Mouse (Mus musculus): ENCODE measurements around the gene Trp53i13.
A peak's percentile ranks its signal among the peaks of the same experiment; 100 is the strongest.
"Not testable (repeated sequence)": the region's sequence is repeated elsewhere in the genome, so short reads cannot be mapped to it uniquely, and the experiment has no call there.

Gene Trp53i13

DNA sequence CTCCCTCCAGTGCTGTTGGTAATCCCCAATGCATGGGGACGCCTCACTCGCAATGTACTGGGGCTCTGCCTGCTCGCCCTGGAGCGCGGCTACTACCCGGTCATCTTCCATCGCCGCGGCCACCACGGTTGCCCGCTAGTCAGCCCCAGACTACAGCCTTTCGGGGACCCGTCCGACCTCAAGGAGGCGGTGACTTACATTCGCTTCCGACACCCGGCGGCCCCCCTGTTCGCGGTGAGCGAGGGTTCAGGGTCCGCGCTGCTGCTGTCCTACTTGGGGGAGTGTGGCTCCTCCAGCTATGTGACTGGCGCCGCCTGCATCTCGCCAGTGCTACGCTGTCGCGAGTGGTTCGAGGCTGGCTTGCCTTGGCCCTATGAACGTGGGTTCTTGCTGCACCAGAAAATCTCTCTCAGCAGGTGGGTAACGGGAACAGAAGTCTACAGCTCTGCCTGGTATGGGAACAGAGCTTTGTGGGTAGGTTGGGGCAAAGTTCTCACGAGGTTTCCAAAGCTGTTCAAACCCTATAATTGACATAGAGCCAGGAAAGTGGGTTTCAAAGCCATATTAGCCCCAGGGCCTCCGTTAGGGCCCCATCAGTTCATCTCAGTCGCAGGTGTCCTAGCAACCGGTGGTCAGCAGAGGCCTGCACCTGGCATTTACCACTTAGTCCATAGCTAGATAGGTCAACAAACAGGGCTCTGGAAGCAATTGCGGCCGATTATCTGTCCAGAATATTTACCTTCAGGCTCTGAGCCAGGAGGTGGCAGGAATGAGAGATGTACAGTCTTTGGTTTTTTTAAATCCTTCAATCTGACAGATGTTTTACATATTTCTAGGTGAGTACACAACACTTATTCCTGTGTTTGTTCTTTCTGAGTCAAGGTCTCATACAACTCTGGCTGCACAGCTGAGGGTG, at the start of gene Trp53i13:
Trp53i13 (minus strand) TSS at position 344 of the 916 bp plus-strand sequence.
- peak in 1 of 2 experiments; percentile 15 for DNase-seq (ENCODE audit: low spot score in 2 of 2)

DNA sequence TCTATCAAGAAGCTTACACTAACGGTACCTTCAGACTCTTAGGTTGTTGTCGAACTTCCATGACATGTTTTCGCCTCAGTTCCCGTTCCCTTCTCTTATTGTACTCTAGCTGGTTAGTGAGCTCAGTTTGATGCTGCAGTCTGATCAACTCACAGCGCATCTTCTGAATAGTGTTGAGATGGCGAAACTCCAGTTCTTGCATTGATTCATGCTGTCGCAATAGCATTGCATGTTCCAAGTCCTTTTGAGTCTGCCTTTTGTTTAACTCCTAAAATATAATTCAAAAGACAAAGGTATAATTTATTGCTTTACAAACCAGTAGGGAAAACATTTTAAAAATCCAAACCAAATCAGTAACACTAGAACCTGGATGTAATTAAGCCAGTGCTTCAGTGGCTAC, 29.5 kb upstream of the Trp53i13 start:
- no peak for DNase-seq (ENCODE audit: low spot score in 2 of 2)

DNA sequence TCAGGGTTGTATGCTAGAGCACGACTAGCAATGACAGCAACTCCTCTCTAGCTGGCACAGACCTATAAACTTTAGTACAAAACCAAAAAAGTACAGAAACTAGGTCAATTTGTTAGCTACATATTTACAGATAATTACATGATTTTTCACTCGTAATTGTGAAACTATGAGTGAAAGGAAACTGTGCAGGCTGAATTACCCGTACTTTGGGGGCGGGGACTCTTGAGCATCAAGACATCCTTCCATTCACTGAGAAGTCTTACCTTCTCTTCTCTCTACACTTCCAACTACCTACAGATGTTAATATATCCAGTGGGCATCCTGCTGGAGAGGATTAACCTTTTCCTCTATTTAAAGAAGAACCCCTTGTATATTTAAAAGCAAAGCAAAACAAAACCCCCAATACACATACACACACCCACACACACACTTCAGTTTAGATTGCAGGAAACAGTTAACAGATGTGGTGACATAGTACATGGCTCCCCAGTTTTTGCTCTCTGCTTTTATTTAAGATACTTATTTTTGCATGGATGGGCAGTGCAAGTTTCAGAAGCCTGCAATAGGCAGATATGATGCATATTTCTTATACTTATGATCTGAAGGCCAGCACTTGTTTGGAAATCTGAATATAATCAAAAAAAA, 16.5 kb upstream of the Trp53i13 start:
- no peak for DNase-seq (ENCODE audit: low spot score in 2 of 2)

DNA sequence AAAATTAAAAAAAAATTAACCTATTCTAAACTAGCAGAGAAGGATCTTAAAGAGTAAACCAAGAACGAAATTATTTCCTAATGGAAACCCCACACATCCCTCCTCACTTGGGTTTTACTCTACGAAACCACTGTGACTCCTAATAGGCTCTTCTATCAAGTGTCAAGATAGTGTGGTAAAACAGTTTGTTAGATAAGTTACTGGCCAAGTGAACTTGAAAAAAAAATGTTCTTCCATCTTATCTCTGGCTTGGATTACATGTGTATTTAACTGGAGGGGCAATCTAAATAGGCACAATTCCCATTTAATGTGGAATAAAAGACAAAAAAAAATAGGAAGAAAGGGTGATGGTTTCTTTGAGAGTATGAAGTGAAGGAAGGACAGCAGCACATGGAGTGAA, 15.1 kb upstream of the Trp53i13 start:
- no peak for DNase-seq (ENCODE audit: low spot score in 2 of 2)

DNA sequence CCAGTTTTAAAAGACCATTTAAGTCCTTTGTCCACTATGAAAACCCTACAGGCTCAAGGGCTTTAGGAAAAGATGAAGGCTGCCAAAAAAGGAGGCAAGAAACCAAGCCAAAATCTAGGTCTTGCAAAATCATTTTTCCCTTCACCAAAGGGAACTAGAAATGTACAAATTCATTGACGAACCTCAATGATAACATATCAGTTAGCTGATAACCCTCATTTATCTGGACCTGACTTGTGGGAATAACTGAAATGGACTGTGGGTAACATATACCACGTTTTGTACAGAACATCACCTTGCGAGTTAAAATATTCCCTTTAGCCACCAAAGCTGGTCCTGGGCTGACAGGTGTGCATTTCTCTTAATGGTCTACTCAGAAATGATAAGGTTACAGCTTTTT, 13.9 kb upstream of the Trp53i13 start:
- no peak for DNase-seq (ENCODE audit: low spot score in 2 of 2)

DNA sequence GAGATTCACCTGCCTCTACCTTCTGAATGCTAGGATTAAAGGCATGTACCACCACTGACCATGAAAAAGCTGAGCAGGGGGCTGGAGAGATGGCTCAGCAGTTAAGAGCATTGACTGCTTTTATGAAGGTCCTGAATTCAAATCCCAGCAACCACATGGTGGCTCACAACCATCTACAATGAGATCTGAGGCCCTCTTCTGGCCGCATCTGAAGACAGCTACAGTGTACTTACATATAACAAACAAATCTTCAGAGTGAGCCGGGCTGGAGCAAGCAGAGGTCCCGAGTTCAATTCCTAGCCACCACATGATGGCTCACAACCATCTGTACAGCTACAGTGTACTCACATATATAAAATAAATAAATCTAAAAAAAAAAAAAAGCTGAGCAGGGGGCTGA, 12.6 kb upstream of the Trp53i13 start:
- DNase-seq (ENCODE audit: low spot score in 2 of 2) = not testable (repeated sequence)

DNA sequence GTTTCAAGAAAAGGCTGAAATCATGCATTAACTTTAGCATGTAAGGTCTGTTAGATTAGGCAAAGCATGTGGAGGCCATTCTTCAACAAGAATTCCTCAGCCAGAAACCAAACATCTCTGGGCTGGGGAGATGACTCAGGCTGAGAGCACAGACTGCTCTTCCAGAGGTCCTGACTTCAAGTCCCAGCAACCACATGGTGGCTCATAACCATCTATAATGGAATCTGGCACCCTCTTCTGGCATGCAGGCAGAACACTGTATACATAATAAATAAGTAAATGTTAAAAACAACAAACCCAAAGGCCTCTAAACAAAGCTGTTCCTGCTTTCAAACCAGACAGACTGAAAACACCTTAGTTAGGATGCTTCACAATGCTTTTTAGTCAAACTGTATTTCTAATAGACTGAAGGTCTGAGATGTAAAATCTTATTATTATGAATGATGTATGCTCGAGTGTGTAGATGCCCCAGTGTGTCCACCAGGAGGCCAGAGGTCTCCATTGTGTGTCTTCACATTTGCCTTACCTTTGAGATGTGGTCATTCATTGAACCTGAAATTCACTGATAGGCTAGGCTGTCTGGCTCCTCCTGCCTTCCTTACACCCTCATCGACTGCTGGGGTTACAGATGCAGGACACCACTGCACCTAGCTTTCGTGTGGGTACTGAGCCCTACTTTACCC, 10.2 kb upstream of the Trp53i13 start:
- no peak for DNase-seq (ENCODE audit: low spot score in 2 of 2)

DNA sequence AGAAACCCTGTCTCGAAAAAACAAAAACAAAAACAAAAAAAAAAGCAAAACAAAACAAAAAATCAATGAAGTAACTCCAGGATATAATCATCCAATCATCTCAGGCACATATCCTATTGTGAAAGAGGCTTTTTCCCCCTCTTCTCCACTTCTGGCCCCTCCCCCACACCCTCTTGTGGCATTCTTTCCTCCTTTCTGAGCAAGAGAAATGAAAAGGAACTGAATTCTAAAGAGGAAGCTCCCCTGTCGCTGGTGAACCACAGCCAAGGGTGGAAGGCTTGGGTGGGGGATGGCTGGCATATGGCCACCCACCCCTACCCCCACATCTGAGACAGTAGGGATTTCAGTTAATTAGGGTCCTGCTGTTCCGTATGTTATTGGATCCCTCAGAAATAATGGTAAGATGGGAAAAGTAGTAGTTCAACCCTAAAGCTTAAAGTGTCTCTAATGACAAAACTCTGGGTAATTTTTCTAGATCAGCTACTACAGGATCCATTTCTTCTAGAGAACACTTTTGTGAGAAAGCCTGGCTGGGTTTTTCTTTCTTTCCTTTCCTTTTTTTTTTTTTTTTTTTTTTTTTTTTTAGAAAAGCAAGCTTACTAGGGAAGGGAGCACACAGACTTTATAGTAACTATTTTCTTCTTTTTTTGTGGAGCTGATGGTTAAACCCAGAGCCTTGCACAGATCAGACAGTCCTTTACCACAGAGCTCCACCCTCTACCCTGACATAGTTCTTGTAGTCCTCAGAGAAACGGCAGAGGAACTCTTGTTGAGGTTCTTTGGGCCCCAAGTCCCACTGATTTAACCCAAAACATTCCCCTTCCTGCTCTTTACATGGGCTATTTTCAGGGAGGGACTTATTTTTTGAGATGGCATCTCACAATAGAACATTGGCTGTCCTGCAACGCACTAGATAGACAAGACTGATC, 5.1 kb upstream of the Trp53i13 start:
- DNase-seq (ENCODE audit: low spot score in 2 of 2) = no peak

DNA sequence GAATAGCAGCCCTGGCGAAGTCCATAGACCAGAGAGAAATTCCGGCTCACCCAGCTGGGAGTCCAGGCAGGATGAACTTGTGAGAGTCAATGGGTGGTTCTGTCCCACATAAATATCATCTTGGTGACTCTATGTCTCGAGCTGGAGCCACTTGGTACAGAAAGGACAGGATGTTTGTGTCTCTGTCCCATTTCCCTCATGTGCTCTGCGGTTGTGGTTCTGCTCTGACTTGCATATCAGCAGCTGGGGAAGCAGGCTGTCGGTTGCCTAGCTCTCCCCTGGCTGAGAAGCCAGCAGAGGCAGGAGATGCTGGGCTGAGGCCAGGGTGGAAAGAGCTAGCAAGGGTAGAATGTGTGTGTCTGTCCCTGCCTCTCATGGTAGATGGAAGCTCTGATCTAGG, 3.3 kb upstream of the Trp53i13 start, which contains the start of gene Gm10392:
Gm10392 (minus strand) TSS at position 156 of the 400 bp plus-strand sequence.
- no peak for DNase-seq (ENCODE audit: low spot score in 2 of 2)

DNA sequence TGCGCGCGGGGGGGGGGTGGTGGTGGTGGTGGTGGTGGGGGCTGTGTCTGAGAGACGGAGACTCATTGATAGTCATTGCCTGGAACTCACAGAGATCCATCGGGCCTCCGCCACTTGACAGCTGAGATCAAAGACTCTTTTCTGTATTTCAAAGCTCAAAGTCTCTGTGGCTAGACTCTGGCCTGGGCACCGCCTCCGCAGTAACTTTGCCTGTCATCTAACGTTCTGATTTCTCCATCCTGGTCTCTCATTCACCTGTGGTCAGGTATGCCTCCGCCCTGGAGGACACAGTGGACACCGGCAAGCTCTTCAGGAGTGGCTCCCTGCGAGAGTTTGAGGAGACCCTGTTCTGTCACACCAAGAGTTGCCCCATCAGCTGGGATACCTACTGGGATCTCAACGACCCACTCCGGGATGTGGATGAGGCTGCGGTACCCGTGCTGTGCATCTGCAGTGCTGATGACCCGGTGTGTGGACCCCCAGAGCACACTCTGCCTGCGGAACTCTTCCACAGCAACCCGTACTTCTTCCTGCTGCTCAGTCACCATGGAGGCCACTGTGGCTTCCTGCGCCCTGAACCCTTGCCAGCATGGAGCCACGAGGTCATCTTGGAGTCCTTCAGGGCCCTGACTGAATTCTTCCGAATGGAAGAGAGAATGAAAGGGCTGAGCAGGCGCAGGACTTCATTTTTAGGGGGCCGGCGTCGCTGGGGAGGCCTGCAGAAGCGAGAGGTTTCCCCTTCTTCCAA, 2.4 kb upstream of the Trp53i13 start:
- DNase-seq (ENCODE audit: low spot score in 2 of 2) = no peak

DNA sequence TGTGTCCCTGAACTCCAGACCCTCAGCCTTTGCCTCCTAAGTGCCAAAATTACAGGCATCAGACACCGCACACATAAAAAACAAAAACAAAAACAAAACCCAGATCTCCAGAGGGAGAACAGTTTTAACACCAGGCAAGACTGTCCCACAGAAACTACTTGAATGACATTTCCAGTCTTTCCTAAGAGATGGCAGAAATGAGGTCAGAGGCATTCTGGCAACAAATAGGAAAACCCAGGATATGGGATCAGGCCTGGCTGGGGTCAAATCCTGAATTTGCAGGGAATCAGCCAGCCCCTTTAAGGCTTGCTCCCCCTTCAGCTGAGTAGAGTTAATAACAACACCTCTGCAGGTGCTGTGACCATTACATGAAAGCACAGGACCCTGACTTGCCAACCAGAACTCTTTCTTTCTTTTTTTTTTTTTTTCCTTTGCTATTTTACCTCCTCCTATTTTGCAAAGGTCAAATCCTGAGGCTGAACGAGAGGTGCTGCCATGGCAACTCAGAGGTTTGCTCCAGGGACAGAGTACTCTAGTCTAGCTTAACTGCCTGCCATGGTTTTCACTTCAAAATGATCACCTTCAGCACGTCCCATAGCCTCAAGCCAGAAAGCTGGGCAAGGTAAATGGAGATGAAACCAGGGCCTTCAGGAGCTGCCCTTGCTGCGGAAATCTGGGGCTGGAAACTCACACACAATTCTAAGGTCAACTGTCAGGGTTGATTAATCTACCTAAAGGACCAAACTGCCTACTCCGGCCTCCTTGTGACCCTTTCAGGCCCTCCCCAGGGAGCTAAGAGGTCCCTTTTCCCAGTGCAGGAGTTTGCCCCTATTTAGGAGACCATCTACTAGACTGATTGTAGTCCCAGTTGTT, 1.0 kb upstream of the Trp53i13 start:
- DNase-seq (ENCODE audit: low spot score in 2 of 2) = peak in 1 of 2 experiments; percentile 14

DNA sequence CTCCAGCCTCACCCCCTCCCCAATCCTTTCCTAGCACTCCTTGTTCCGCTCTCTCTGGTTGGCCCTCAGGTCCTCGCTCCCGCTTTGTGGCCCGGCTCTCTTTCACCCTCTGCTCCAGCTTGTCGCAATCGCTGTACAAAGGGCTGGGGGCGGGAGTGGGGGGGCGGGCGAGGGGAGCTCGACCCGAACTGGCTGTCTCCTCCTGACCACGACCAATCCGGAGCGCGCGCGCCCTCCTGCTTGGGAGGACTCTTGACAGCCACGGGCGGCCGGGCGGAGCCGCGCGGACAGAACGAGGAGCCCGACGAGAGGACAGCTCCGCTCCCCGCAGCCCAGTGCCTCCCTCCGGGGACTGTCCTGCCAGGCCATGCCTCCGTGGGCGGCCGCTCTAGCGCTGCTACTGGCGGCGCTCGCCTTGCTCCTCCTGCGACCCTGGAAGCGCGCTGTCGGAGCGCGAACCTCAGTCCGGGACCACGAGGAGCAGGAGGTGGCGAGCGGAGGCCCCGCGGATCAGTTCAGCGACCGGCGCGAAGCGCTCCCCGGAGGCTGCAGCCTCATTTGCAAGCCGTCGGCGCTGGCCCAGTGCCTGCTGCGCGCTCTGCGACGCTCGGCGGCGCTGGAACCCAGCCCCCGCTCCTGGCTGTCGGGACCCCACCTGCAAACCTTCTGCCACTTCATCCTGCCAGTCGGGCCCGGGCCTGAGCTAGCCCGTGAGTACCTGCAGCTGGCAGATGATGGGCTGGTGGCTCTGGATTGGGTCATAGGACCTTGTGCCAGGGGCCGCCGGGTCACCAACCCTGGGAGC, 746 bp downstream of the Trp53i13 start, which contains the start of gene Abhd15:
Abhd15 (plus strand) TSS at position 290 of the 805 bp plus-strand sequence.
- peak in 1 of 2 experiments; percentile 74 for DNase-seq (ENCODE audit: low spot score in 2 of 2)

DNA sequence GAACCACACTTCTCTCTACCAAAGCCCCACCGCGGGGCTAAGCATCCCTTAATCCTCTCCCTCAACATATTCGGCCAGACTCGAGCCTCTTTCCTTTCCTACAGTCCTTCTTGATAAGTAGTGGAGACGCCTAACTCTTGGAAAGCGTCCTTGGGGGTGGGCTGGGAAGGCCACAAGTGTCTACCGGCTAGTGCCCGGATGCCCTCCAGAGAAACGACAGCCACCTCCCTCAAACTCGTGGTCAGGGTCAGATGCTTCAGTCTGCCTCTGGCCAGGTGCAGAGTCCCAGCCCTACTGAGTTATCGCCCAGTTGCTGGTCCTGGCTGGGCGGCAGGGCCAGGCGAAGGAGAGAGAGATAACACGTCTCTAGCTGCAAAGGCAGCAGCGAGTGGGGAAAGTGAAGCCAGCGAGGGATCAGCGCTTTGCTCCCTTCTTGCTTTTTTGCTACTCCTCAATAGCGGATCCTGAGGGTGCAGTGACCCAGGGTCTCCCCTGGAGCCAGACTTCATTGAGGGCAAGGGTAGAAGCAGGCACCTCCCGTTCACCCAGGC, 1.4 kb downstream of the Trp53i13 start:
- no peak for DNase-seq (ENCODE audit: low spot score in 2 of 2)

DNA sequence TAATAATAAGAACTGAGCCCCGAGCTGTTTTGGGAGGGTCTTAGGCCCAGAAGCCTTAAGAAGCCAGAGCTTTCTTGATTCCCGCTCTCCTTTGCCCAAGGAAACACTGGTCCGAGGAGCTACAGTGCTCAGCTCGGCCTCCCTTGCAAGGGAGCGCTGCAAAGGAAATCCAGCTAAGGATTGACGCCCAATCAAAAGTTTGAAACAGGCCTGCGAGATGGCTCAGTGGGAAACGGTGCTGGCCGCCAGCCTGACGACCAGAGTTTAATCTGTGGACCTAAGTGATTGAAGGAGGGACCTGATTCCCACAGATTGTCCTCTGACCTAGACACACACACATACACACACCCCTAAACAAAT, 2.0 kb downstream of the Trp53i13 start:
- no peak for DNase-seq (ENCODE audit: low spot score in 2 of 2)

DNA sequence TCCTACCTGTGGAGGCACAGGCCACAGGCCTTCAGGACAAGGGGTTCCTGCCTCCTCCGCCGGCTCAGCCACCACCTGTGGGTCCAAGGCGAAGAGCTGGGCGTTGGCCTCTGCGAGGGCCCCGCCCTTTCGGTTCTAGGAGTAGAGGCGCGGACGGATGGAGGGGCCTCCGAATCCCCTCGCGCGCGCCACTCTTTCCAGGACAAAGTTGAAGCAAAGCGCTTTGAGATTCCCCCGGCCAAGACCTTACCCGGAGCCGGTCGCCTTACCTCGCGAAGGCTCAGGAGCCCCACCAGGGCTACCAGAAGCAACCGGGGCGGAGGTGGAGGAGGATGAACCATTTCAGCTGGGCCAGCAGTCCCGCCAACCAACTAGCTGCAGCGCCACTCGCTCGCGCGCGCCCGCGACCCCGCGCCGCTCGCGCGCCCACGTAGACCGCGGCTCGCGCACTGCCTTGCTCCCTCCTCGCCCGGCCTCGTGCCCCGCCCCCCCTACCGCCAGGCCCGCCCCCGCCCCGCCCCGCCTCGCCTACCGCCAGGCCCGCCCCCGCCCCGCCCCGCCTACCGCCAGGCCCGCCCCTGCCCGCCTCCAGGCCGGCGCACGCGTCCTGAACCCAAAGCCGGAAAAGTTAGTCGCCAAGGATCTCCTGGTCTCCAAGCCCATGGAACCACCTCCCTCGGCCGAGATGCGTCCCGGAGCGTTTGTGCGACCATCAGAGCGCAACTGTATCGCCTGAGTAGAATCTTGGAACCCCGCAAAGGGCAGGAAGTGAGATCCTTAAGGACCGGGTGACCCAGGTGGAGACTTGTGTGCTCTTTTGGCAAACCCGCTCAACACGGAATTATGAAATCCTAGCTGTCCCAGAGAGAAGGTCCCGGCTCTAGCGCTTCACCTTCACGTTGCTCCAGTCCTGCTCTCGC, 2.6 kb downstream of the Trp53i13 start:
- DNase-seq (ENCODE audit: low spot score in 2 of 2) = peak; percentile 86 to 88

DNA sequence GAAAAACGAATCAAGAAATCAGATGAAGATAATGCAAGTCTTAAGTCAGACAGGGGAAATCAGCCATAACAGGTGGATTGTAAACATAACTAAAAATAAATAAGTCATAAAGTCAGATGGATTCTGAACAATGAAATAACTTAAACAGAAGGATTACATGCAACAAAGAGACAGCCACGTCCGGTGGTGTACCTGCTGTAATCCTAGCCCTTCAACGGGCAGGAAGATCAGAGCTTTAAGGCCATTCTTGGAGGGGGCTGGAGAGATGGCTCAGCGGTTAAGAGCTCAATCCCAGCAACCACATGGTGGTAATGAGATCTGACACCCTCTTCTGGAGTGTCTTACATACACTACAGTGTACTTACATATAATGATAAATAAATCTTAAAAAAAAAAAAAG, 4.4 kb downstream of the Trp53i13 start:
- DNase-seq (ENCODE audit: low spot score in 2 of 2) = peak in 1 of 2 experiments; percentile 1

Data from urinary bladder, postnatal 4 days (tissue).